Mouse (Mus musculus): Measurements from ENCODE around the gene 2410002F23Rik. TPM values are rescaled to one million over a fixed set of nuclear protein-coding genes. Genes with fewer than 3 reads are reported as not detected.
"Not testable (repeated sequence)": the region's sequence is repeated elsewhere in the genome, so short reads cannot be mapped to it uniquely, and the experiment has no call there.

2410002F23Rik gene
- polyA plus RNA-seq, 1 experiment from 2014 or later = 117 TPM

- 73% methylated on average over 3 of the region's 3 CpGs for WGBS
- ATAC-seq (replicated peaks; ENCODE audit: low FRiP score) (no peak), DNase-seq (ENCODE audit: low spot score) (no peak)
- no peak within 1 kb of the TSS for H3K9ac ChIP-seq (ENCODE audit: low read depth, low read length)
- no peaks in the 10 kb centered on the region for H3K9me3 ChIP-seq (ENCODE audit: control insufficient read depth, low read length)
- no peak within 1 kb of the TSS for H3K27ac ChIP-seq (ENCODE audit: low read depth, low read length)
- 0 out of 2 replicates have a peak, but pooled peaks cover 3% of the 10 kb centered on the region for H3K4me1 ChIP-seq (replicated peaks; ENCODE audit: control insufficient read depth, insufficient read depth, low read length)
- no peaks in the 10 kb centered on the region for H3K27me3 ChIP-seq (replicated peaks; ENCODE audit: control insufficient read depth, insufficient read depth, low read length)
- H3K36me3 ChIP-seq (ENCODE audit: control insufficient read depth, insufficient read depth, low read length) = no peaks in the 10 kb centered on the region
- no peak within 1 kb of the TSS for H3K4me3 ChIP-seq (ENCODE audit: low read depth, low read length)
- H3K4me2 ChIP-seq = no peak within 1 kb of the TSS
Measured at GRCm38 (mm10) chr7:44235909-44236308, 10.6 kb upstream of the 2410002F23Rik start, which contains the start of gene Gm36864. TSS of gene Gm36864 (plus strand) at chr7:44236177.

DNA sequence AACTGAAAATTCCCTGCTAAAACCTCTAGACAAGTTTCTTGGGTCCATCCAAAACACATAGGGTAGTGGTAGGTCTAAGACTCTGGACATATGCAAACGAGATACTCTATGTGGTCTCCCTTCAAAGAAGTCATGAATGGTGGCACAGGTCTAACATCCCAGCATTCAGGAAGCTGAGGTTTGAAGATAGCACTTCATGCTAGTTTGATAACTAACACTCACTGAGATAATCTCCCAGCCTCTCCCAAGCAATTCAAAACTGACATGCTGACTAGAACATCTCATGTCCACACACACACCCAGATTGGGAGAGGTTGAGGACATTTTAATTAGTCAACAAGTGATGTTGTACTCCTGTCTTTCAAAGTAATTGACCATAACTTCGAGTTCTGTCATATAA lies 6.6 kb upstream of the 2410002F23Rik start:
- H3K4me1 ChIP-seq (replicated peaks; ENCODE audit: control insufficient read depth, insufficient read depth, low read length) = 0 out of 2 replicates have a peak, but pooled peaks cover 3% of the 10 kb centered on the region
- H3K4me2 ChIP-seq = no peak overlapping the region
- H3K27me3 ChIP-seq (replicated peaks; ENCODE audit: control insufficient read depth, insufficient read depth, low read length) = no peaks in the 10 kb centered on the region
- H3K4me3 ChIP-seq (ENCODE audit: low read depth, low read length) = no peak overlapping the region
- ATAC-seq (replicated peaks; ENCODE audit: low FRiP score) = no peak
- no peak overlapping the region for H3K27ac ChIP-seq (ENCODE audit: low read depth, low read length)
- 34% methylated on average over 2 of the region's 2 CpGs for WGBS
- no peak overlapping the region for H3K9ac ChIP-seq (ENCODE audit: low read depth, low read length)
- no peaks in the 10 kb centered on the region for H3K36me3 ChIP-seq (ENCODE audit: control insufficient read depth, insufficient read depth, low read length)
- no peaks in the 10 kb centered on the region for H3K9me3 ChIP-seq (ENCODE audit: control insufficient read depth, low read length)
- DNase-seq (ENCODE audit: low spot score) = no peak

- Histone ChIP-seq H3K36me3 (ENCODE audit: control insufficient read depth, insufficient read depth, low read length) (no peaks in the 10 kb centered on the region), H3K4me2 (no peak overlapping the region), H3K27ac (ENCODE audit: low read depth, low read length) (no peak overlapping the region), H3K9me3 (ENCODE audit: control insufficient read depth, low read length) (no peaks in the 10 kb centered on the region), H3K9ac (ENCODE audit: low read depth, low read length) (no peak overlapping the region), H3K4me3 (ENCODE audit: low read depth, low read length) (no peak overlapping the region), H3K4me1 (replicated peaks; ENCODE audit: control insufficient read depth, insufficient read depth, low read length) (peaks cover 10% of the 10 kb centered on the region), H3K27me3 (replicated peaks; ENCODE audit: control insufficient read depth, insufficient read depth, low read length) (no peaks in the 10 kb centered on the region)
- ATAC-seq (replicated peaks; ENCODE audit: low FRiP score) (no peak), DNase-seq (ENCODE audit: low spot score) (no peak)
- 44% methylated on average over 1 of the region's 1 CpGs for WGBS
Measured at GRCm38 (mm10) chr7:44240712-44241111, 5.8 kb upstream of the 2410002F23Rik start.

- H3K4me2 ChIP-seq = no peak overlapping the region
- H3K4me1 ChIP-seq (replicated peaks; ENCODE audit: control insufficient read depth, insufficient read depth, low read length) = peaks cover 10% of the 10 kb centered on the region
- 57% methylated on average over 2 of the region's 2 CpGs for WGBS
- H3K4me3 ChIP-seq (ENCODE audit: low read depth, low read length) = no peak overlapping the region
- ATAC-seq (replicated peaks; ENCODE audit: low FRiP score) (no peak), DNase-seq (ENCODE audit: low spot score) (no peak)
- H3K27ac ChIP-seq (ENCODE audit: low read depth, low read length) = no peak overlapping the region
- no peaks in the 10 kb centered on the region for H3K9me3 ChIP-seq (ENCODE audit: control insufficient read depth, low read length)
- no peaks in the 10 kb centered on the region for H3K36me3 ChIP-seq (ENCODE audit: control insufficient read depth, insufficient read depth, low read length)
- no peak overlapping the region for H3K9ac ChIP-seq (ENCODE audit: low read depth, low read length)
- no peaks in the 10 kb centered on the region for H3K27me3 ChIP-seq (replicated peaks; ENCODE audit: control insufficient read depth, insufficient read depth, low read length)
Measured at GRCm38 (mm10) chr7:44241163-44241562, 5.4 kb upstream of the 2410002F23Rik start.

DNA sequence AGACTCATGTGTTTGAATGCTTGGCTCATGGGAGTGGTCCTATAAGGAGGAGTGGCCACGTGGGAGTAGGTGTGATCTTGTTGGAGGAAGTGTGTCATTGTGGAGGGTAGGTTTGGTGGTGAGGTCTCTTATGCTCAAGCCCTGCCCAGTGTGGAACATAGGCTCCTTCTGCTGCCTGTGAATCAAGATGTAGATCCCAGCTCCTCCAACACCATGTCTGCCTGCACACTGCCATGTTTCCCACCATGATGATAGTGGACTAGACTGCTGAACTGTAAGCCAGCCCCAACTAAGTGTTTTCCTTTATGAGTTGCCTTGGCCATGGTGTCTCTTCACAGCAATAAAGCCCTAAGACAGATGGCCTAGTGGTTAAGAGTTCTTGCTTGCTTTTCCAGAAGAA lies 2.4 kb upstream of the 2410002F23Rik start:
- Histone ChIP-seq H3K9ac (ENCODE audit: low read depth, low read length) (no peak overlapping the region), H3K9me3 (ENCODE audit: control insufficient read depth, low read length) (no peaks in the 10 kb centered on the region), H3K4me3 (ENCODE audit: low read depth, low read length) (no peak overlapping the region), H3K27me3 (replicated peaks; ENCODE audit: control insufficient read depth, insufficient read depth, low read length) (no peaks in the 10 kb centered on the region), H3K4me2 (no peak overlapping the region), H3K27ac (ENCODE audit: low read depth, low read length) (no peak overlapping the region), H3K36me3 (ENCODE audit: control insufficient read depth, insufficient read depth, low read length) (peaks cover 6% of the 10 kb centered on the region), H3K4me1 (replicated peaks; ENCODE audit: control insufficient read depth, insufficient read depth, low read length) (peaks cover 23% of the 10 kb centered on the region)
- DNase-seq (ENCODE audit: low spot score) (no peak), ATAC-seq (replicated peaks; ENCODE audit: low FRiP score) (no peak)
- 41% methylated on average over 1 of the region's 1 CpGs for WGBS

DNA sequence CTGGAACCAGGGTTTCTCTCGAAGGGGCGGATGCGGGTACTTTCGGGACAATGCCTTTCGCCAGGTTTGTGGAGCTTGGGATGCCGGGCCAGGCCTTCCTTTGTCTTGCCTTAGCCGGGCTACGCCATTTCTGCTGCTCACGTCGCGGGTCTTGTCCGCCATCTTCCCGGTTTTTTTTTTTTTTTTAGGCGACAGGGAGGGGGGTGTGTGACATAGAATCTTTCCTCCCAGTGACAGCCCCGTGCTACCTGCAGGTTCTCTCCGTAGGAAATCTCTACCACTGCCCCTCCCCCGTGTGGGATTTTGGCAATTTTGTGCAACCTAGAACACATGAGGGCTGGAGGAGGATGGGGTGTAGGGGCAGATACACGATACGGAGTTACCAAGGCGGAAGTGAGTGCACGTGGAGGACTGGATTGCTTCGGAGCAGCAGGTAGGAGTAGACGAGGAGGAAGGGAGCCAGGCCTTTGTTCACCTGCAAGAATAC lies 505 bp downstream of the 2410002F23Rik start:
- H3K36me3 ChIP-seq (ENCODE audit: control insufficient read depth, insufficient read depth, low read length) = peaks cover 26% of the 10 kb centered on the region
- H3K27ac ChIP-seq (ENCODE audit: low read depth, low read length) = peak overlapping the region; percentile 96
- H3K9ac ChIP-seq (ENCODE audit: low read depth, low read length) = peak overlapping the region; percentile 97
- H3K4me3 ChIP-seq (ENCODE audit: low read depth, low read length) = peak overlapping the region; percentile 96
- H3K27me3 ChIP-seq (replicated peaks; ENCODE audit: control insufficient read depth, insufficient read depth, low read length) = no peaks in the 10 kb centered on the region
- no peaks in the 10 kb centered on the region for H3K9me3 ChIP-seq (ENCODE audit: control insufficient read depth, low read length)
- ATAC-seq (replicated peaks; ENCODE audit: low FRiP score) (peak; percentile 5; the same call in 1 of the 2 replicates), DNase-seq (ENCODE audit: low spot score) (no peak)
- peaks cover 20% of the 10 kb centered on the region for H3K4me1 ChIP-seq (replicated peaks; ENCODE audit: control insufficient read depth, insufficient read depth, low read length)
- under 1% methylated on average over 23 of the region's 23 CpGs for WGBS
- peak overlapping the region; percentile 90 for H3K4me2 ChIP-seq

GRCm38 (mm10) chr7:44247971-44248370 lies 1.4 kb downstream of the 2410002F23Rik start:
- no peak for DNase-seq (ENCODE audit: low spot score)
- peaks cover 20% of the 10 kb centered on the region for H3K4me1 ChIP-seq (replicated peaks; ENCODE audit: control insufficient read depth, insufficient read depth, low read length)
- no peak for ATAC-seq (replicated peaks; ENCODE audit: low FRiP score)
- H3K36me3 ChIP-seq (ENCODE audit: control insufficient read depth, insufficient read depth, low read length) = peaks cover 36% of the 10 kb centered on the region
- H3K4me3 ChIP-seq (ENCODE audit: low read depth, low read length) = peak overlapping the region; percentile 96
- H3K4me2 ChIP-seq = peak overlapping the region; percentile 90
- WGBS = 83% methylated on average over 2 of the region's 2 CpGs
- no peaks in the 10 kb centered on the region for H3K27me3 ChIP-seq (replicated peaks; ENCODE audit: control insufficient read depth, insufficient read depth, low read length)
- peak overlapping the region; percentile 97 for H3K9ac ChIP-seq (ENCODE audit: low read depth, low read length)
- no peaks in the 10 kb centered on the region for H3K9me3 ChIP-seq (ENCODE audit: control insufficient read depth, low read length)
- H3K27ac ChIP-seq (ENCODE audit: low read depth, low read length) = no peak overlapping the region

- H3K4me1 ChIP-seq (replicated peaks; ENCODE audit: control insufficient read depth, insufficient read depth, low read length) = peaks cover 20% of the 10 kb centered on the region
- peaks cover 42% of the 10 kb centered on the region for H3K36me3 ChIP-seq (ENCODE audit: control insufficient read depth, insufficient read depth, low read length)
- DNase-seq (ENCODE audit: low spot score) = no peak
- H3K9me3 ChIP-seq (ENCODE audit: control insufficient read depth, low read length) = no peaks in the 10 kb centered on the region
- no peak overlapping the region for H3K4me3 ChIP-seq (ENCODE audit: low read depth, low read length)
- 91% methylated on average over 4 of the region's 4 CpGs for WGBS
- H3K27me3 ChIP-seq (replicated peaks; ENCODE audit: control insufficient read depth, insufficient read depth, low read length) = no peaks in the 10 kb centered on the region
- no peak for ATAC-seq (replicated peaks; ENCODE audit: low FRiP score)
- H3K4me2 ChIP-seq = 0 out of 2 replicates have a peak overlapping the region, but pooled peaks have one; percentile 8
- 0 out of 2 replicates have a peak overlapping the region, but pooled peaks have one; percentile 36 for H3K9ac ChIP-seq (ENCODE audit: low read depth, low read length)
- no peak overlapping the region for H3K27ac ChIP-seq (ENCODE audit: low read depth, low read length)
Measured at GRCm38 (mm10) chr7:44249248-44249647, 2.7 kb downstream of the 2410002F23Rik start.

- H3K4me3 ChIP-seq (ENCODE audit: low read depth, low read length); H3K9ac ChIP-seq (ENCODE audit: low read depth, low read length); DNase-seq (ENCODE audit: low spot score); H3K27me3 ChIP-seq (replicated peaks; ENCODE audit: control insufficient read depth, insufficient read depth, low read length); ATAC-seq (replicated peaks; ENCODE audit: low FRiP score); H3K27ac ChIP-seq (ENCODE audit: low read depth, low read length); H3K4me2 ChIP-seq; H3K9me3 ChIP-seq (ENCODE audit: control insufficient read depth, low read length): not testable (repeated sequence)
- 90% methylated on average over 17 of the region's 17 CpGs for WGBS
- Histone ChIP-seq H3K4me1 (replicated peaks; ENCODE audit: control insufficient read depth, insufficient read depth, low read length) (peaks cover 13% of the 10 kb centered on the region), H3K36me3 (ENCODE audit: control insufficient read depth, insufficient read depth, low read length) (peaks cover 42% of the 10 kb centered on the region)
Measured at GRCm38 (mm10) chr7:44250732-44251275, 4.3 kb downstream of the 2410002F23Rik start.

Measured in liver, embryonic 11.5 days (tissue).